12 mouse cellular contexts compared by ENCODE assay signal in genomic region chr9:48558637-48559036, GRCm38 (mm10). TPM values are rescaled to one million over a fixed set of nuclear protein-coding genes. Genes with fewer than 3 reads are reported as not detected.
DNase-seq lines count a peak whose midpoint lies in the region; ATAC-seq and TF ChIP-seq lines count a peak whose summit lies in the region.
"Had no signal": no experiment of that assay in that cellular context is flagged by ENCODE, and none has a peak within 500 bp of the region (broad histone marks: within the 10 kb centered on the region; RNA-seq: fewer than 3 reads in every experiment).

No protein-coding gene starts in this region.

- no peak overlapping the region for H3K4me2 ChIP-seq in hindbrain, embryonic 16.5 days (ENCODE audit: low read length)
- H3K4me2 ChIP-seq in hindbrain, embryonic 12.5 days (replicated peaks): no peak overlapping the region
- H3K4me2 ChIP-seq: limb, embryonic 12.5 days; midbrain, embryonic 15.5 days had no signal

- H3K9me3 ChIP-seq in hindbrain, embryonic 16.5 days (ENCODE audit: control insufficient read depth, low read length): no peaks in the 10 kb centered on the region
- no peaks in the 10 kb centered on the region for H3K9me3 ChIP-seq in hindbrain, embryonic 12.5 days (replicated peaks)
- H3K9me3 ChIP-seq: limb, embryonic 12.5 days; midbrain, embryonic 15.5 days had no signal

- peaks cover 8% of the 10 kb centered on the region; the same call in 1 of the 2 replicates for H3K4me1 ChIP-seq in spleen, adult 2 months (ENCODE audit: control insufficient read depth, insufficient read depth, insufficient read length)
- no peaks in the 10 kb centered on the region for H3K4me1 ChIP-seq in hindbrain, embryonic 16.5 days (ENCODE audit: control insufficient read depth, insufficient read depth, low read depth, low read length)
- H3K4me1 ChIP-seq in hindbrain, embryonic 12.5 days: no peaks in the 10 kb centered on the region
- H3K4me1 ChIP-seq: limb, embryonic 12.5 days; midbrain, embryonic 15.5 days had no signal

- ATAC-seq in inflammation-experienced regulatory T-cells, adult 6 months: peak; percentile 44
- ATAC-seq in hindbrain, embryonic 16.5 days: no peak
- no peak for ATAC-seq in hindbrain, embryonic 12.5 days (ENCODE audit: low FRiP score)
- ATAC-seq: forebrain, postnatal 0 days; midbrain, embryonic 15.5 days had no signal

- H3K27ac ChIP-seq in spleen, adult 2 months (ENCODE audit: insufficient read depth, low read length): peak overlapping the region; percentile 74; the same call in 1 of the 2 replicates
- H3K27ac ChIP-seq in hindbrain, embryonic 16.5 days (ENCODE audit: low read depth, low read length): no peak overlapping the region
- H3K27ac ChIP-seq in hindbrain, embryonic 12.5 days: no peak overlapping the region
- H3K27ac ChIP-seq: limb, embryonic 12.5 days; midbrain, embryonic 15.5 days had no signal

- peak; percentile 93 for DNase-seq in A20 (ENCODE audit: low read depth, low spot score)
- peak; percentile 69 for DNase-seq in CD4-positive helper T cell, adult 2 months (ENCODE audit: low read depth, low spot score)
- peak; percentile 83 to 90 for DNase-seq in spleen, adult 2 months (ENCODE audit: low read depth in 1 of 2, low spot score in 2 of 2)
- DNase-seq in kidney, postnatal 4 days: no peak
- DNase-seq: forebrain, postnatal 0 days; heart, postnatal 14 days; right cerebral cortex, adult 18-20 months had no signal

- no peaks in the 10 kb centered on the region for H3K36me3 ChIP-seq in spleen, adult 2 months (ENCODE audit: control insufficient read depth, insufficient read depth, low read length)
- H3K36me3 ChIP-seq in hindbrain, embryonic 16.5 days (ENCODE audit: control insufficient read depth, insufficient read depth, low read length): no peaks in the 10 kb centered on the region
- no peaks in the 10 kb centered on the region for H3K36me3 ChIP-seq in hindbrain, embryonic 12.5 days
- H3K36me3 ChIP-seq: limb, embryonic 12.5 days; midbrain, embryonic 15.5 days had no signal

- H3K9ac ChIP-seq in hindbrain, embryonic 16.5 days (ENCODE audit: low read depth, low read length): no peak overlapping the region
- no peak overlapping the region for H3K9ac ChIP-seq in hindbrain, embryonic 12.5 days
- H3K9ac ChIP-seq: forebrain, postnatal 0 days; limb, embryonic 12.5 days; midbrain, embryonic 15.5 days had no signal

- 9% methylated on average over 4 of the region's 4 CpGs for WGBS in spleen, adult 2 months
- WGBS in hindbrain, embryonic 16.5 days: 89% methylated on average over 4 of the region's 4 CpGs
- 80% methylated on average over 4 of the region's 4 CpGs for WGBS in hindbrain, embryonic 12.5 days

- H3K4me3 ChIP-seq in spleen, adult 2 months (ENCODE audit: extremely low read depth, insufficient read depth, insufficient read length): no peak overlapping the region
- H3K4me3 ChIP-seq in hindbrain, embryonic 16.5 days (ENCODE audit: low read length): no peak overlapping the region
- H3K4me3 ChIP-seq in hindbrain, embryonic 12.5 days: no peak overlapping the region
- H3K4me3 ChIP-seq: limb, embryonic 12.5 days; midbrain, embryonic 15.5 days had no signal

- no peak for TF ChIP-seq POLR2A in spleen, adult 2 months (IDR thresholded peaks at IDR 0.05; ENCODE audit: low read depth, low read length)

- H3K27me3 ChIP-seq in spleen, adult 2 months (ENCODE audit: control insufficient read depth, insufficient read depth, low read length): no peaks in the 10 kb centered on the region
- no peaks in the 10 kb centered on the region for H3K27me3 ChIP-seq in hindbrain, embryonic 16.5 days (replicated peaks; ENCODE audit: control insufficient read depth, insufficient read depth, low read length)
- H3K27me3 ChIP-seq in hindbrain, embryonic 12.5 days: no peaks in the 10 kb centered on the region
- H3K27me3 ChIP-seq: limb, embryonic 12.5 days; midbrain, embryonic 15.5 days had no signal

- no peak for TF ChIP-seq CTCF in spleen, adult 2 months (IDR thresholded peaks at IDR 0.05; ENCODE audit: extremely low read depth, insufficient read depth, insufficient read length, insufficient replicate concordance)

RNA-seq across cellular contexts. Expression of gene Nnmt, which starts 46.3 kb away (rescaled TPM):
- polyA plus RNA-seq in inflammation-experienced regulatory T-cells, adult 6 months (2017; shearing (Covaris generic)): under 1 TPM in 1 of 3 experiments, not detected in 2; 0.50 TPM
- 0.60 and 0.94 TPM in 2 replicates for polyA plus RNA-seq in spleen, adult 2 months (2012; rRNA removed)
- 1.9 and 2.6 TPM in 2 replicates for polyA plus RNA-seq in hindbrain, embryonic 16.5 days (2015; fragmentation: Nextera tagmentation; extraction: Ambion mirVana)
- 0.98 and 1.2 TPM in 2 replicates for polyA plus RNA-seq in hindbrain, embryonic 12.5 days (2016; fragmentation: Nextera tagmentation; extraction: Ambion mirVana)

Comparison
In these comparisons a context has a peak if more than half of its experiments do, and no peak if none do; other contexts are left out.
1. DNase-seq: peak in A20 (single experiment), CD4-positive helper T cell, adult 2 months (single experiment) and spleen, adult 2 months (2 of 2); none in kidney, postnatal 4 days (0 of 2).